Mouse (Mus musculus): ENCODE results near the gene Dgkd. TPM values are rescaled to one million over a fixed set of nuclear protein-coding genes. Genes with fewer than 3 reads are reported as not detected.
"Not testable (repeated sequence)": the region's sequence is repeated elsewhere in the genome, so short reads cannot be mapped to it uniquely, and the experiment has no call there.

The Dgkd gene
- 39.3 and 41.3 TPM in 2 replicates for polyA plus RNA-seq (2016; fragmentation: Nextera tagmentation; extraction: Ambion mirVana)

DNA sequence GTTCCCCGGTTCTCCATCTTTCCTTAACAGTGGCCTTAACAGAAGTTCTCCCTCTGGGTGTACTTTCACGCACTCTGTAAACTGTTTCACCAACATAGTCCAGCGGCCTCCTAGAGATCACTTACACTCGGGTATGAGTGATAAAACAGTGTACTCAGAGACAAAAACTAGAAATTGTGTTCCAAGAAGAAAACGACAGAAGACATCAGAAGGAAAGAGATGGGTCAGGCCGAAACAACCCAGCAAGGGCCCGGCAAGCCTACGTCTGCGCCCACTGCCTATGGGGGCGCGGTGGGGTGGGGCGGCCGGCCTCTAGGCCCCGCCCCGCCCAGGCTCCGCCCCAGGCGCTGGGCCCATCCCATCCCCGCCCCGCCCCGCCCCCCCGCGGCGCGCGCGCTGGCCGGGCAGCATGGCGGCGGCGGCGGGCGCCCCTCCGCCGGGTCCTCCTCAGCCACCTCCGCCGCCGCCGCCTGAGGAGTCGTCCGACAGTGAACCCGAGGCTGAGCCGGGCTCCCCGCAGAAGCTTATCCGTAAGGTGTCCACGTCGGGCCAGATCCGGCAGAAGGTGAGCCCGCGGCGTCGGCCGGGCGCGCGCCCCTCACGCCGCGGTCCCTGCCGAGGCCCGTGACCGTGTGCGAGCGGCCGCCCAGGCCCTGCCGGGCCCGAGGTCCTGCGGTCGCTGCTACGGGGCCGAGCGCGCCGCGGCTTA is at the start of gene Dgkd:
Gene Dgkd (plus strand): TSS at position 396 of the 709 bp plus-strand sequence.
- H3K4me1 ChIP-seq = peaks cover 44% of the 10 kb centered on the region
- WGBS = under 1% methylated on average over 72 of the region's 74 CpGs
- no peaks in the 10 kb centered on the region for H3K27me3 ChIP-seq (replicated peaks; ENCODE audit: low read depth, poor library complexity, severe bottlenecking)
- DNase-seq (ENCODE audit: low spot score) = peak; percentile 92
- no peaks in the 10 kb centered on the region for H3K9me3 ChIP-seq
- H3K4me3 ChIP-seq = peak within 1 kb of the TSS; percentile 91
- peak within 1 kb of the TSS; percentile 93 for H3K27ac ChIP-seq (replicated peaks)
- 0 out of 2 replicates have a peak, but pooled peaks cover 4% of the 10 kb centered on the region for H3K36me3 ChIP-seq (replicated peaks)

DNA sequence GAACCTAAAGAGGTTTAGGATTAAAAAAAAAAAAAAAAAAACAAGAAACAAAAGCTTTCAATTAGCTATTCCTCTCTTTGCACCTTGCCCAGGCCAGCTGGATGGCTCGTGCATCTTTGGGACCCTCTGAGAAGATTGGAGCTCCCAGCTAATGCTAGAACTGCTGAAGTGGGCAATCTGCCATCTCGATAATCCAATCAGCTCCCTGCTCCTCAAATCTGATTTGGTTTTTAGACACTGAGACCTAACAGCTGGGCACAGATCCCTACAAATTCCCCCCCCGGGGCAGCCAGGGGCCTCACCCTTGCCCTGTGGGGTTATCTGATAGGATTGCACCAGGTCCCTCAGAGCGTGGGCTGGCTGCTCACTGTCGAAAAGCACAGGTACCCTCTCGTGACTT is 49.5 kb upstream of the Dgkd start, which contains the start of gene Sag:
Gene Sag (plus strand): TSS at position 105 of the 400 bp plus-strand sequence.
- H3K36me3 ChIP-seq (replicated peaks) = no peaks in the 10 kb centered on the region
- no peaks in the 10 kb centered on the region for H3K9me3 ChIP-seq
- no peaks in the 10 kb centered on the region for H3K27me3 ChIP-seq (replicated peaks; ENCODE audit: low read depth, poor library complexity, severe bottlenecking)
- WGBS = 71% methylated on average over 6 of the region's 6 CpGs
- no peak within 1 kb of the TSS for H3K4me3 ChIP-seq
- DNase-seq (ENCODE audit: low spot score) = no peak
- no peak within 1 kb of the TSS for H3K27ac ChIP-seq (replicated peaks)
- H3K4me1 ChIP-seq = peaks cover 8% of the 10 kb centered on the region

DNA sequence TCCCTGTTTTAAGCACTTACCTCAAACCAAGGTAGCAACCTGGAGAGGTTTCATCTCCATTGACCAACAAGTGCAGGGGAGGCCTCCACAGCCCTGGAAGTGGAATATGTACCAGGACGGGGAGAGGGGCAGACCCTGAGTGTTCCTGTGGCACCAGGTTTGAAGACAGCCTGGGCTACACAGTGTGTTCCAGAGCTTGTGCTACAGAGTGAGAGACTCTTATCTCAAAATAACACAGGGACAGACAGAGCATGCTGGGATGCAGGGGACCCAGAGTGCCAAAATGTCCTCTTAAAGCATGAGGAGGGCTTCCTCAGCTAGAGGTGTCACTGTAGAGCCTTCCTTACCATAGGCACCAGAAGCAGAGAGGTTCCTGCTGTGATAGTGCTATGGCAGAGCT is 45.3 kb upstream of the Dgkd start:
- Histone ChIP-seq H3K36me3 (replicated peaks) (no peaks in the 10 kb centered on the region), H3K4me3 (no peak overlapping the region), H3K27ac (replicated peaks) (no peak overlapping the region), H3K27me3 (replicated peaks; ENCODE audit: low read depth, poor library complexity, severe bottlenecking) (no peaks in the 10 kb centered on the region), H3K4me1 (peaks cover 8% of the 10 kb centered on the region), H3K9me3 (no peaks in the 10 kb centered on the region)
- WGBS = 86% methylated on average over 1 of the region's 1 CpGs
- no peak for DNase-seq (ENCODE audit: low spot score)

DNA sequence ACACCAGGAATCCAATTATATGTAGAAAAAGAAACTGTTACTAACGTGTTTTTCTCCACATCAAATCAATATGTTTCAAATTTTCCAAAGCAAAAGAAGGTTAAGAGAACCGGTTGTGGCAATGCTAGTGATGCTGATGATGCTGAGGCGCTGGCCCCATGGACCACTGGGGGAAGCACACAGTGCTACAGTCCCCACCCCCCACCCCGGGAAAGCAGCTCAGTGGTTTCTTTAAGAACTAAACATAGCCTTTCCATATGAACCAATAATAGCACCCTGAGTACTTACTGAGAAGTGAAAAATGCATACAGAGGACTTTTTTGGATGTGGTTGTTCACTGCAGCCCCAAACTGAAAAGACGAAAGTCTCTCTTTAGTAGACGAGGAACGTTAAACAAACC is 41.7 kb upstream of the Dgkd start:
- no peaks in the 10 kb centered on the region for H3K36me3 ChIP-seq (replicated peaks)
- H3K9me3 ChIP-seq = no peaks in the 10 kb centered on the region
- no peaks in the 10 kb centered on the region for H3K4me1 ChIP-seq
- DNase-seq (ENCODE audit: low spot score) = no peak
- H3K27me3 ChIP-seq (replicated peaks; ENCODE audit: low read depth, poor library complexity, severe bottlenecking) = no peaks in the 10 kb centered on the region
- no peak overlapping the region for H3K4me3 ChIP-seq
- H3K27ac ChIP-seq (replicated peaks) = no peak overlapping the region
- WGBS = 89% methylated on average over 7 of the region's 7 CpGs

DNA sequence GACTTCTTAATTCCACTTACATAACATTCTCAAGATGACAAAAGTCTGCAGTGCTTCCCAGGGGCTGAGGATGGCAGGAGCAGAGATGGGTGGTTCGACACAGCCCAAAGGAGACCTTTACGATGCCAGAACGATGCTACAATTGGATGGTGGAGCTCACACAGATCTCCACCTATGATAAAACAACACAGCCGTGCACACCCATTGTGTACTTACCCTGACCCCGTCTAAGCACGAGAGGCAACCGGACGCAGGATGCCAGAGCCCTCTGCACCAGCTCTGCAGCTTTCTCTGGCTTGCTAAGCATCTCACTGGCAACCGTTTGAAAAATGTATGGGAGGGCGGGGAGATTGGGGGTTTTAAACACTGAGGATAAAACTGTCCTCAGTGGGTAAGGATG is 41.0 kb upstream of the Dgkd start:
- H3K4me1 ChIP-seq = no peaks in the 10 kb centered on the region
- no peak for DNase-seq (ENCODE audit: low spot score)
- H3K27me3 ChIP-seq (replicated peaks; ENCODE audit: low read depth, poor library complexity, severe bottlenecking) = no peaks in the 10 kb centered on the region
- no peak overlapping the region for H3K27ac ChIP-seq (replicated peaks)
- H3K9me3 ChIP-seq = no peaks in the 10 kb centered on the region
- 87% methylated on average over 10 of the region's 10 CpGs for WGBS
- no peak overlapping the region for H3K4me3 ChIP-seq
- no peaks in the 10 kb centered on the region for H3K36me3 ChIP-seq (replicated peaks)

DNA sequence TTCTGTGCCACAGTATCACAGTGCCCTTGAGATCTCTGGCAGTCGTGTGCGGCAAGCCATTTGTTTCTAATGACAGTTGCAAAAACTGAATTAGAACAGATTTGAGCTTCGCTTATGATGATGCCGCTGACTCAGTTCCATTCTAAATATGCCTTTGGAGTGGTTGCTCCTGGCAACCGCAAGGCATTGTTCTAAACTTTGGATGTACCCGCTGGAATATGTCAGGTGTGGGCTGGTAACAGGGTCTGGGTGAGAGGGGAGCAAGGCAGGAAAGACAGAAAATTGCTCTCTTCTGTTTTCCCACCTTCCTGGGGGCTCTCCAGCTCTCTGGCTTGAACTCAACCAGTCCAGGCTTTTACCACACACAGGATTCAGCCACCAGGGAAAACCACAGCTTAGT is 39.9 kb upstream of the Dgkd start:
- Histone ChIP-seq H3K9me3 (no peaks in the 10 kb centered on the region), H3K27ac (replicated peaks) (no peak overlapping the region), H3K4me1 (no peaks in the 10 kb centered on the region), H3K4me3 (no peak overlapping the region), H3K36me3 (replicated peaks) (no peaks in the 10 kb centered on the region), H3K27me3 (replicated peaks; ENCODE audit: low read depth, poor library complexity, severe bottlenecking) (no peaks in the 10 kb centered on the region)
- DNase-seq (ENCODE audit: low spot score) = no peak
- 88% methylated on average over 6 of the region's 6 CpGs for WGBS

DNA sequence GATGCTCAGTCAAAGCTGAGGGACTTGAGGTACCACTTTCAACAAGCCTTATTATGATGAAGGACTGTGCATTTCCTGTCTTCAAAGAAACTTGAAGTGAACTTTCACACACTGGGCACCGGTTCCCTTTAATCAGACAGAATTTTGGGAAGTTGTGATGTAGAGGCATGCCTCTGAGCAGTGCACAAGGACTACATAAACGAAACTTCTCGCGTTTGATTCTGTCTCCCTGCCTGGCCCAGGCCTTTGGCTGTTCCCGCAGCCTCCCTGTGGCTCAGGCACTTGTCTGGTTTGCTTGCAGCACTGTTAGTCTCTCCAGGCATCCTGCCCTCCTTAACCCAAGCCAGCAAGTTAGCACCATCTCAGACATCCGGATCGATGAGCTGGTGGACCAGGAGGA is 39.4 kb upstream of the Dgkd start:
- Histone ChIP-seq H3K9me3 (no peaks in the 10 kb centered on the region), H3K36me3 (replicated peaks) (no peaks in the 10 kb centered on the region), H3K4me1 (no peaks in the 10 kb centered on the region), H3K4me3 (no peak overlapping the region), H3K27ac (replicated peaks) (no peak overlapping the region), H3K27me3 (replicated peaks; ENCODE audit: low read depth, poor library complexity, severe bottlenecking) (no peaks in the 10 kb centered on the region)
- WGBS = 85% methylated on average over 7 of the region's 7 CpGs
- no peak for DNase-seq (ENCODE audit: low spot score)

DNA sequence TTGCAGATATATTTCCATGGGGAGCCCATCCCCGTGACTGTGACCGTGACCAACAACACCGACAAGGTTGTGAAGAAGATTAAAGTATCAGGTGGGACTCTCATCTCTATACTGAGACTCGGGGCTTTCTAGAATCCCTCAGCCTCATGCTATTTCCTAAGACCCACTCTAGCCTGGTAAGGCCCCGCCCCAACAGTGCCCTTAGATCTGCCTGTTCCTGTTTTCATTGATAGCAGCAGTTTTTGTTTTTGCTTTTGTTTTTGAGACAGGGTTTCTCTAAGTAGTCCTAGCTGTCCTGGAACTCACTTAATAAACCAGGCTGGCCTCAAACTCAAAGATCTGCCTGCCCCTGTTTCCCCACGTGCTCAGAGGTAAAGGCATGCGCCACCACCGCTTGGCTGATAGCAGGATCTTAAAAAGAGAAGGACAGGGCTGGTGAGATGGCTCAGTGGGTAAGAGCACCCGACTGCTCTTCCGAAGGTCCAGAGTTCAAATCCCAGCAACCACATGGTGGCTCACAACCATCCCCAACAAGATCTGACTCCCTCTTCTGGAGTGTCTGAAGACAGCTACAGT is 28.6 kb upstream of the Dgkd start:
- WGBS = 92% methylated on average over 10 of the region's 10 CpGs
- Histone ChIP-seq H3K27ac (replicated peaks) (no peak overlapping the region), H3K9me3 (no peaks in the 10 kb centered on the region), H3K36me3 (replicated peaks) (no peaks in the 10 kb centered on the region), H3K4me1 (peaks cover 7% of the 10 kb centered on the region), H3K27me3 (replicated peaks; ENCODE audit: low read depth, poor library complexity, severe bottlenecking) (no peaks in the 10 kb centered on the region), H3K4me3 (no peak overlapping the region)
- DNase-seq (ENCODE audit: low spot score) = no peak

DNA sequence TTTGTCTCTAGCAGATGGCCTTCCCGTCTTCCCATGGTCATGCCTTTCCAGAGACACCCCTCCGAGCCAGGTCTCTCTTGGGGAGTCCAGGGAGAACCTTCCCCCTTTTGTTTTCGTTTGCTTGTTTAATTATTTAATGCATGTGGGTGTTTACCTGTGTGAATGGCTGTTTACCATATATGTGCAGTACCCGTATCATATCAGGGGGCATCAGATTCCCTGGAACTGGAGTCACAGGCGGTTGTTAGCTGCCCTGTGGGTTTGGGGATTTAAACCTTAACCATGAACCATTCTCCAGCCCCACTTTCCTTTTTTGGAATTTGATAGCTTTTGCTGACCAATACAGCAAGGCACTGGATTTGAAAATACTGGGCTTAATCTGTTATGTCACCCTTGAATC is 27.8 kb upstream of the Dgkd start:
- WGBS = 85% methylated on average over 5 of the region's 5 CpGs
- H3K36me3 ChIP-seq (replicated peaks) = no peaks in the 10 kb centered on the region
- H3K27ac ChIP-seq (replicated peaks) = no peak overlapping the region
- H3K27me3 ChIP-seq (replicated peaks; ENCODE audit: low read depth, poor library complexity, severe bottlenecking) = no peaks in the 10 kb centered on the region
- no peak for DNase-seq (ENCODE audit: low spot score)
- H3K4me1 ChIP-seq = peaks cover 12% of the 10 kb centered on the region
- no peak overlapping the region for H3K4me3 ChIP-seq
- H3K9me3 ChIP-seq = no peaks in the 10 kb centered on the region

DNA sequence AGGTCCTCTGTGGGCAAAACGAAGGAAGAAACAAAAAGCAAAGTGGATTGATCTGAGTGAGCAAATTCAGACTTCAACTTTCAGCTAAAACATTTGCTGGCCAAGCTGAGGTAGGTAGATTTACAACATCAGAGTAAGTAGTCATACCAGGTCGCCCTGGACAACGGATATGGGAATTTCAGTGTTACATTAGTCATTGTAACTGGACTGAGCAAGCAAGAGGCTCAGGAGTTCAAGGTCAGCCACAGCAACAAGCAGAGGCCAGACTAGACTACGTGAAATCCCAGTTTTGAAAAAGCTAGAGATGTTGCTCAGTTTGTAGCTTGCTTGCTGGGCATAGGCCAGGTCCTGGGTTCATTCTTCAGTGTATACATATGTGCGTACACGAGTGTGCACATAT is 27.1 kb upstream of the Dgkd start:
- DNase-seq (ENCODE audit: low spot score) = no peak
- no peak overlapping the region for H3K27ac ChIP-seq (replicated peaks)
- H3K36me3 ChIP-seq (replicated peaks) = no peaks in the 10 kb centered on the region
- H3K9me3 ChIP-seq = no peaks in the 10 kb centered on the region
- 89% methylated on average over 6 of the region's 6 CpGs for WGBS
- H3K4me1 ChIP-seq = peaks cover 12% of the 10 kb centered on the region
- no peak overlapping the region for H3K4me3 ChIP-seq
- H3K27me3 ChIP-seq (replicated peaks; ENCODE audit: low read depth, poor library complexity, severe bottlenecking) = no peaks in the 10 kb centered on the region

DNA sequence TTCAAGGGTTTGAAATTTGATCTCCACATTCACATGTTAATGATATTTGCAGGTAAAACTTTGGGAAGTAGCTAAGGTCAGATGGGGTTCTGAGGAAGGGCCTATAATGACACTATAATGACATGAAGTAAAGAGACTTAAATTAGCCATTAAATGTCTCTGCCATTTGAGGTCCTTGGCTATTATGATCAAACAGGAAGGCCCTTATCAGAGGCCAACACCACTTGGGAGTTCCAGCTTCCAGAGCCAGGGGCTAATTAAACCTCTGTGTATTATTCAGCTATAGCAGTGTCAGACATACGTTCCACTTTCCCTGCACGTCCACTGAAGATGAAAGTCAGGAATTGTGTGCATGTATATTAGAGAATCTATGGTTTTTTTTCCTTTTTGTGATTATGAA is 26.6 kb upstream of the Dgkd start:
- Histone ChIP-seq H3K9me3 (no peaks in the 10 kb centered on the region), H3K36me3 (replicated peaks) (no peaks in the 10 kb centered on the region), H3K27ac (replicated peaks) (no peak overlapping the region), H3K27me3 (replicated peaks; ENCODE audit: low read depth, poor library complexity, severe bottlenecking) (no peaks in the 10 kb centered on the region), H3K4me3 (no peak overlapping the region), H3K4me1 (peaks cover 12% of the 10 kb centered on the region)
- no peak for DNase-seq (ENCODE audit: low spot score)
- WGBS = 73% methylated on average over 2 of the region's 2 CpGs

DNA sequence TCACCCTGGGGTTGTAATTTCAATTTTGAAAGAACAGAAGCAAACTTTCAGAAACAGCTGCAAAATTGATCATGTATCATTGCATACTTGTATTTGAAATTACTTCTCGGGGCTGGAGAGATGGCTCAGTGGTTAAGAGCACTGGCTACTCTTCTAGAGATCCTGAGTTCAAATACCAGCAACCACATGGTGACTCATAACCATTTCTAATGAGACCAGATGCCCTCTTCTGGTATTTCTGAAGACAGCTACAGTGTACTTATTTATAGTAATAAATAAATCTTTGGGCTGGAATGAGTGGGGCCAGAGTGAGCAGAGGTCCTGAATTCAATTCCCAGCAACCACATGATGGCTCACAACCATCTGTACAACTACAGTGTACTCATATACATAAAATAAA is 25.6 kb upstream of the Dgkd start:
- not testable (repeated sequence) for H3K27me3 ChIP-seq (replicated peaks; ENCODE audit: low read depth, poor library complexity, severe bottlenecking); DNase-seq (ENCODE audit: low spot score); H3K36me3 ChIP-seq (replicated peaks); H3K9me3 ChIP-seq; H3K27ac ChIP-seq (replicated peaks); H3K4me3 ChIP-seq
- 88% methylated on average over 1 of the region's 1 CpGs for WGBS
- peaks cover 12% of the 10 kb centered on the region for H3K4me1 ChIP-seq

DNA sequence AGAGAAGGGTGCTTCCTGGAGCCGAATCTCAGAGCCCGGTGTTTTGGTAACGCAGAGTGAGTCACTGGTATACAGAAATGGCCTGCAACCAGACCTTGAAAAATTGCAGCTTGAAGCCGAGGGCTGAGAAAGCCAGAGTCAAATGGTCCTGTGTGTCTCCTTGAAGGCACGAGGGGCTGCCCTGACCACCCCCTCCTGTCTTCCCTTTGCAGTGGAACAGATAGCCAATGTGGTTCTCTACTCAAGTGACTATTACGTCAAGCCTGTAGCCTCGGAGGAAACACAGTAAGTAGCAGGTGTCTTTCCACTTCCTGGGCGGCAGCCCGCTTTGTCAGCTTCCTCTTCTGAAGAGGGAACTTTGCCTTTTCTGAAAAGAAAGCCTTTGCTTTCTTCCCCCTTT is 24.9 kb upstream of the Dgkd start:
- WGBS = 73% methylated on average over 9 of the region's 9 CpGs
- H3K27me3 ChIP-seq (replicated peaks; ENCODE audit: low read depth, poor library complexity, severe bottlenecking) = no peaks in the 10 kb centered on the region
- H3K4me3 ChIP-seq = no peak overlapping the region
- DNase-seq (ENCODE audit: low spot score) = no peak
- H3K36me3 ChIP-seq (replicated peaks) = no peaks in the 10 kb centered on the region
- H3K4me1 ChIP-seq = peaks cover 12% of the 10 kb centered on the region
- no peaks in the 10 kb centered on the region for H3K9me3 ChIP-seq
- no peak overlapping the region for H3K27ac ChIP-seq (replicated peaks)

All from embryonic facial prominence, embryonic 10.5 days (tissue).